Comparison of ENCODE assay signal across 8 mouse cellular contexts in genomic region chr7:127967004-127967921, GRCm38 (mm10). TPM values are rescaled to one million over a fixed set of nuclear protein-coding genes. Genes with fewer than 3 reads are reported as not detected.
DNase-seq lines count a peak whose midpoint lies in the region; ATAC-seq lines count a peak whose summit lies in the region.

Gene Fus, plus strand, starts transcription at chr7:127967457.

- intact Hi-C loops in gastrocnemius, postnatal 14 days (cut with DNase I; ENCODE audit: low total_unique reads) = no loop called here
- intact Hi-C loops in left cerebral cortex, postnatal 10 days (cut with DNase I) = no loop called here

- DNase-seq in adipocyte (ENCODE audit: low spot score) = peak; percentile 89
- peak; percentile 96 for DNase-seq in embryo, embryonic 10 days (ENCODE audit: low spot score)
- peak; percentile 95 for DNase-seq in gastrocnemius, postnatal 14 days
- peak; percentile 91 to 96 for DNase-seq in left cerebral cortex, postnatal 10 days (ENCODE audit: extremely low spot score in 1 of 2, low spot score in 2 of 2)
- peak; percentile 94 for DNase-seq in right cerebral cortex, postnatal 25 days
- peak; percentile 94 to 96 for DNase-seq in urinary bladder, postnatal 4 days (ENCODE audit: low spot score in 2 of 2)

- ATAC-seq in inflammation-experienced regulatory T-cells, adult 6 months = peak; percentile 82
- peak; percentile 87 for ATAC-seq in megakaryocyte-erythroid progenitor cell, adult 5-6 weeks (replicated peaks; ENCODE audit: low FRiP score, low TSS enrichment, poor library complexity, severe bottlenecking)

RNA-seq across cellular contexts. Expression of gene Fus, which starts in this region (rescaled TPM):
- total RNA-seq in gastrocnemius, postnatal 14 days (2021) = 100 to 1,000 TPM; 111 to 123 TPM
- polyA plus RNA-seq in inflammation-experienced regulatory T-cells, adult 6 months (2017; shearing (Covaris generic)) = 10 to 100 TPM; 42.5 to 56.3 (median 52.6) TPM
- total RNA-seq in left cerebral cortex, postnatal 10 days (2021) = 100 to 1,000 TPM; 387 to 389 TPM
- total RNA-seq in megakaryocyte-erythroid progenitor cell, adult 5-6 weeks (2014; fragmentation: Nextera tagmentation) = 315 and 387 TPM in 2 replicates
- 61.4 and 85.2 TPM in 2 replicates for total RNA-seq in megakaryocyte-erythroid progenitor cell, adult 5-6 weeks (2017)

Comparison
In these comparisons a context has a peak if more than half of its experiments do, and no peak if none do; other contexts are left out.
1. Peak in every context shown above with its lines: DNase-seq and ATAC-seq.